Mouse (Mus musculus) C2C12 (cell line): ENCODE results near the gene Gnb2.

ENCODE experiments used
- CEBPB ChIP-seq: IDR thresholded peaks from one replicate; pipeline ENCODE4 v1.6.1; 2011; ENCODE audit warnings: low read depth, mild to moderate bottlenecking, control low read depth, moderate library complexity
- CTCF ChIP-seq: IDR thresholded peaks from one replicate; pipeline ENCODE4 v1.5.1; 2011; ENCODE audit not compliant: control insufficient read depth, insufficient read depth, insufficient read length
- FOSL1 ChIP-seq: IDR thresholded peaks from one replicate; pipeline ENCODE4 v1.8.0; 2011; ENCODE audit warnings: mild to moderate bottlenecking, low read length; ENCODE audit not compliant: poor library complexity, insufficient read depth, severe bottlenecking
- MAX ChIP-seq: IDR thresholded peaks from one replicate; pipeline ENCODE4 v1.6.1; 2011; ENCODE audit warnings: mild to moderate bottlenecking, control low read depth
- MYOD1 ChIP-seq: IDR thresholded peaks from one replicate; pipeline ENCODE4 v1.6.1; 2011; ENCODE audit warnings: low read depth; ENCODE audit not compliant: control insufficient read depth, insufficient read length
- MYOG ChIP-seq: IDR thresholded peaks from one replicate; pipeline ENCODE4 v1.6.1; 2011; ENCODE audit not compliant: control insufficient read depth, insufficient read length; ENCODE audit errors: extremely low read depth
- USF1 ChIP-seq: IDR thresholded peaks from one replicate; pipeline ENCODE4 v1.6.1; 2011; ENCODE audit warnings: low read depth, mild to moderate bottlenecking, control low read depth, moderate library complexity

DNA sequence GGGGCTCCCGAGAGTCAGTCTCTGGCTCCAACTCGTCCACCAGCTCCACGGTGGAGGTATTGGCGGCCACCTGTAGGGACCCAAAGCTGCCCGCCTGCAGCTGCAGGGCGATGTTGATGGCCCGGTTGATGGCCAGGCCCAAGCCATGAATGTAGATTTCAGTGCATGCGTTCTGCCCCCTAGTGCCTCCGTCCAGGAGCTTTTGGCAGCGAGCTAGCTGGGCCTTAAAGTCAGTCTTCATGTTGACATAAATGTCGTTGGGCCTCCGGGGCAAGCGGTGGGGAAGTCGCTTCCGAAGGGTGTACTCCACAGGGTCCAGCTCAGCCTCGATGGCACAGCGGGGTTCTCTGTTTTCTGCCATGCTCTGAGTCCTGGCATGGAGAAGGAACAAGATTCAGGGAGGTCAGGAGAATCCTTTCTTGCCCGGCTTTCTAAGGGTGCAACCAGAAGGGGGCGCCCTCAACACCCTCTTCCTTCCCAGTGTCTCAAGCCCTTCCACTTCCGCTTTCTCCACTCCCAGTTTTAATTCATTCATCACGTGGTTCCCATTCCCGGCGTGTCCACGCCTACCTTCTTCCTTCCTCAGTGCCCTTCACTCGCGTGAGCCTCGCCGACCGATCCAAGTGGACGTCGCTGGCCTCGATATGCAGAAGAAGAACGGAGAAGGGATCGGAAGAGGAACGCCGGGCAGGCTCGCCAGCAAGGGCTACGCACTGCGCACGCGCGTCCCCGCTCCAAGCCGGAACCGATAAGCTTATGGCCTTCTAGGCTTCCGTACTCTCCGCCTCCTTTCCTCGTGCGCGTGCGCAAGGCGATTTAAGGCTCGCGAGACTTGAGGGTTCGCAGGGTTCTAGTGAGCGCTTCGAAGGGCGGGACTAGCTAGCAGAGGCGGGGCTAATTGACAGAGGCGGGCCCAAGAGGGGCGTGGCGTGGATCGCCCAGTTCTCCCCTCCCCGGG is 31.3 kb downstream of the Gnb2 start, which contains the start of gene Pop7:
- TF ChIP-seq CTCF: peak; percentile 57
- TF ChIP-seq MYOG: no peak
- TF ChIP-seq MAX: no peak
- TF ChIP-seq MYOD1: no peak
- TF ChIP-seq USF1: peak; percentile 98
- TF ChIP-seq CEBPB: no peak
- TF ChIP-seq FOSL1: no peak
